Mouse (Mus musculus) urinary bladder, postnatal 14 days (tissue): Measurements from ENCODE around the gene Msx1.
"Not testable (repeated sequence)": the region's sequence is repeated elsewhere in the genome, so short reads cannot be mapped to it uniquely, and the experiment has no call there.

Source experiments
- DNase-seq: peaks from one replicate; pipeline ENCODE4 v3.0.0; 2021; ENCODE audit warnings: low spot score

Gene Msx1

DNA sequence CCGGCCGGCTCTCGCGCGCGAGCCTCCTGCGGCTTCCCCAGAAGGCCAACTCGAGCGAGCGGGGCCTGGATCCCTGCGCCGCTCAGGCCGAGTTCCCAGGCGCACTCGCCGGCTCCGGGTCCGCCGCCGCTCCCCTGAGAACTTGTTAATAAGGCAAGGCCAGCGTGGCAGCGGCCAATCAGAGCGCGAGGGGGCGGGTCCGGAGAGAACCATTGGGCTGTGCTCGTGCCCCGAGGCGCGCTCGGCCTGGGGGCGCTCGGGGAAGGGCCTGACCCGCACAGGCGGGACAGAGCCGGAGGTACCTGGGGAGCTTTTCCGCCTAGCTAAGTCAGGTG is at the start of gene Msx1:
Gene Msx1 (minus strand): TSS at position 123 of the 335 bp plus-strand sequence.
- DNase-seq = peak; percentile 85

GRCm38 (mm10) chr5:37865471-37865870 is 41.1 kb upstream of the Msx1 start:
- no peak for DNase-seq

- no peak for DNase-seq
Observed at GRCm38 (mm10) chr5:37864309-37864708, 39.9 kb upstream of the Msx1 start.

GRCm38 (mm10) chr5:37860846-37861245 is 36.5 kb upstream of the Msx1 start:
- no peak for DNase-seq

- DNase-seq = no peak
Observed at GRCm38 (mm10) chr5:37860151-37860721, 35.9 kb upstream of the Msx1 start.

- DNase-seq = no peak
Observed at GRCm38 (mm10) chr5:37857763-37858545, 33.6 kb upstream of the Msx1 start.

DNA sequence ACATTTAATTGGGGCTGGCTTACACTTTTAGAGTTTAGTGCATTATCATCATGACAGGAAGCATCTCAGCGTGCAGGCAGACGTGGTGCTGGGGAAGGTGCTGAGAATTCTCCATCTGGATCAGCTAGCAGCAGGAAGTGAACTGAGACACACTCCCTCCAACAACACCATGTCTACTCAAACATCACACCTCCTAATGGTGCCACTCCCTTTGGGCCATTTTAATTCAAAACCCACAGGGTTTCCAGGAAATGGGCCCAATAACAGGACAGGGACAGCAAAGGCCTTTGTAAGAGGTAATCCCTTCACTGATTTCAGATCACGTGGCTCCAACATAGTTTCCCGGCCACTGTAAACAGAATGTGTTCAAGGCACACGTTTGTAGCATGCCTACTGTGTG is 31.7 kb upstream of the Msx1 start:
- DNase-seq = no peak

DNA sequence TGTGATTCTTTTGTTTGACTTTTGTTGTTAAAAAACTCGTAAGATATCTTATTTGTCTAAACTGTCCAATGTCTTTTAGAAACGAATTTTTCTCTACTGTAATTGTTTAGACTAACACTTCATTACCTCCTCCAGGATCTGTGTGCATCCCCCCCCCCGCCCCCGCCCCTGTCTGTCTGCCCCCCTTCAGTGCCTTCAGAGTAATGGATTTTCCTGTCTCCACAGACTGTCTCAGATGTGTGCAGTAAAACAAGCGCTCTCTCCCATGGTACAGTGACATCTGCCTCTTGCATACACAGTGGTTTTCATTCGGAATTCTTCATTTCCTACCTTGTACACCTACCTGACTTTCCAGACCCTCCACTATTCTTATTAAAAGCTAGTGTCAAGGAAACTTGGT is 29.9 kb upstream of the Msx1 start:
- no peak for DNase-seq

DNA sequence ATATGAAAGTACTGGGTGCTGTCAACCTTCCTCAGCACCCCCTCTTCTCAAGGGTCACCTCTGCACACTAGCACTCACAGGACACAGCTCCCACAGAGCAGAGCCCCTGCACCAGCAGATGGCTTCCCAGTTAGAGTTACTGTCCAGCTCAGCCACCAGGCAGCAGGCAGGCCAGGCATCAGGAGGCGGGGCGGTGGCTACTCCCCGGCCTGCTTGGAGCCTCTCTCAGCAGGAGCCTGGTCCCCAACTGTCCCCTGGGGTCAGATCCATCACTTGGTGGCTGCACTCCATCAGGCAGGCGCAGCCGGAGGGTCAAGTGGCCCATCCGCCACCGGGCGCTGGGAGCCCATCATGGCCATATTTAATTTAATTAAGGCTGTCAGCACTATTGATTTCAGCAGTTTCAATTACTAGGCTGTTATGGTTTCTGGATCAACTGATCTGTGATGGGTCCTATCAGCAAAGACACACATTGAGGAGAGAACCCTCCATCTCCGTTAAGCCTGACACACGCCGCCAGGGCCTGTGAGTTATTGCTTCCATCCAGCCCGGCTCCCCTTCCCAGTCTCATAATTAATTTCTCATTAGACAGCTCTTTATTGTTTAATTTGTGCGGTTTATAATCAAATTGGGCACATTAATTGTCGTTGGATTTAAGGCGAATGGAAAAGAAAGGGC is 27.1 kb upstream of the Msx1 start:
- no peak for DNase-seq

- no peak for DNase-seq
Observed at GRCm38 (mm10) chr5:37848991-37849719, 24.8 kb upstream of the Msx1 start.

DNA sequence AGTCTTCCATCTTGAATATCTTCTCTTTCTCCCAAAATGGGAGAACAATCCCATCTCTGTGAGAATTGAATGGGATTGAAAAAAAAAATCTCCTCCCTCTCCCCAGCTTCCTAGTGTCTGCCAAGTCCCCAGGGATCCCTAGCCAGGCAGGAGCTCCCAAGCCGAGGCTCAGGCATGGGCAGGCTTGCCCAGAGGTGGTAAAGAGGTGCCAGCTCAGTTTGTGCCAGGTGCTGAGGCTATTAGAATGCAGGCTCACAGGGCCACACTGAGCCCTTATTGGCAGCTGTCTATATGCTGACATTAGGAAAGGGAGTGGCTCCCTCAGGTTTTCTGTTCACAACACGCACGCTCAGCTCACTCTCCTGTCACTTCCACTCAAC is 11.9 kb upstream of the Msx1 start:
- no peak for DNase-seq

- DNase-seq = no peak
Observed at GRCm38 (mm10) chr5:37835590-37836266, 11.3 kb upstream of the Msx1 start.

DNA sequence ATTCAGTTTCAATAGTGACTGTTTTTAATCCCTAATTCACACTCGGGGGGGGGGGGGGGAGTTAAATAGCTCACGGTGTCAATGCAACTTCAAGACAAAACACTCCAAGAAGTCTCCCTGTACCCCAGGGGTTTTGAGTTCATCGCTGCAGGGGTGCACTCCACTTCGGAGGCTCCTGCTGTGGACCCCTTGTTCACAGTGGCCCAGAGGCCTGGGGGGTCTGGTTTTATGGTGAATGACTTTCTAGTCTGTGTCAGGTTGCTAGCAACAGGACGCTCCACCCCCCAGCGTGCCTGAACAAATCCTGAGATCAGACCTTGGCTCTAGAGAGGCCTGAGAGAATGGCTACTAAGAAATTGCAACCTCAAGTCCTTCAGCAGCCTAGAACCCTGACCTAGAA is 8.4 kb upstream of the Msx1 start:
- DNase-seq = no peak

DNA sequence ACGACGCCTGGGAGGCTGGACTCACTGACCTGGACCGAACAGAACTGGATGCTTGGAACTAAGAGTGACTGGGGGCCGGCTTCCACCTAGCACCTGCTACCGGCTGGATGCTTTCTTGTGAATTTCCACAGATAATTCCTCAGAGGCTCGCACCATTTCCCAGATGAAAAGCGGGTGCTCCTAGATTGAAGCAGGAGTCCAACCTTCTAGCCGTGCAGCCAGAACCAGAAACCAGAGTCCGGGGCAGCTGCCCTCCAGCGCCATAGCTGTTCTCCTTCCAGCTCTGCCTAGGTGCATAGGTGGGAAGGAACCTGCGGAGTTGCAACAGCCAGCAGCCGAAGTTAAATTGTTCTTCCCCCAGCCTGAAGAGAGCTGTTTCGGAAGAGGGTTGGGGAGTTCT is 7.6 kb upstream of the Msx1 start:
- DNase-seq = no peak

DNA sequence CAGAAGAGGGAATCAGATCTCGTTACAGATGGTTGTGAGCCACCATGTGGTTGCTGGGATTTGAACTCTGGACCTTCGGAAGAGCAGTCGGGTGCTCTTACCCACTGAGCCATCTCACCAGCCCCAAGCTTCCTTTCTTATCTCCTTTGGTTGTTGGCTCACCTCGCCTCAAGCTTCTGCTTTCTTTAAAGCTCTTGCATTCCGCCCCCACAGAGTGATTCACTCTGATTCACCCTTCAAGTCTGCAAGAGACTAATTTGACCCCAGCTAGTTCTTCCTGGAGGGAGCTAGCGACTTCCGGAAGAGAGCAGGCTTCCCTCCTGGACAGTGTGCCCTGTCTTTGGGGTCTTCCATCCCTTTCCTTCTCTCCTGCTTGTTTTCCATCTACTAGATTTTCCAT is 6.1 kb upstream of the Msx1 start:
- not testable (repeated sequence) for DNase-seq

DNA sequence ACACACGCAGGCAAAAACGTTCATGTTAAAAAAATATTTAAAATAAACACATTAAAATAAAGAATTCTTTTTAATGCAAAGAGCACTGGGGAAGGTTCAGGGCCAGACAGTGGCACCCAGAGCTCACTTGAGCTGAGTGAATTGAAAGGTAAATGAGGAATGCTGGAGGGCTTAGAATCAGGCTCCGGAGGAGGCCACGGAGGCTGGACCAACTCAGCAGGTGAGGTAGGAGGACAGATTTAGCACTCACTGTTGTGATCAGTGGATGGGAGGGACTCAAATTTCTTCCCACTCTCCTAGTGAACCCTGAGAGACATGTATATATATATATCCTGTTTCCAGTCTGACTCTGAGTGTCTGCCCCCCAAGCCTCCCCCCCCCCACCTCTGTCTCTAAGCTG is 5.5 kb upstream of the Msx1 start:
- DNase-seq = no peak

DNA sequence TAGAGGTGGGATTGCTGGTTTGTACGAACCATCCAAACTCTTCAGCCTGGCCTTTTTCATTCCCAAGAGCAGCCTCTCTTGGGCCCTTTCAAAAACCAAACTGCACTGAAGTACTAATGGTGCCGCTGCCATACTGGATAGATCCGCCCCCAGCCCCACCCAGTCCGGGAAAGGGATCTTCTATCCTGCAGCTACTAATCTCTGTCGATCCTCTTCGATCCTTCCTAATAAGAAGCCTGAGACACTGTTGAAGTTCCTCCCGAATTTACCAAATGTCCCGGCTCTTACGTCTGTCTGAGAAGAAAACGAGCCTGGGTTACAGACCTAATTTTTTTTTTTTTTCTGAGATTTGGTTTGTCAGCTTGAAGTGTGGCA is 4.9 kb upstream of the Msx1 start:
- no peak for DNase-seq

DNA sequence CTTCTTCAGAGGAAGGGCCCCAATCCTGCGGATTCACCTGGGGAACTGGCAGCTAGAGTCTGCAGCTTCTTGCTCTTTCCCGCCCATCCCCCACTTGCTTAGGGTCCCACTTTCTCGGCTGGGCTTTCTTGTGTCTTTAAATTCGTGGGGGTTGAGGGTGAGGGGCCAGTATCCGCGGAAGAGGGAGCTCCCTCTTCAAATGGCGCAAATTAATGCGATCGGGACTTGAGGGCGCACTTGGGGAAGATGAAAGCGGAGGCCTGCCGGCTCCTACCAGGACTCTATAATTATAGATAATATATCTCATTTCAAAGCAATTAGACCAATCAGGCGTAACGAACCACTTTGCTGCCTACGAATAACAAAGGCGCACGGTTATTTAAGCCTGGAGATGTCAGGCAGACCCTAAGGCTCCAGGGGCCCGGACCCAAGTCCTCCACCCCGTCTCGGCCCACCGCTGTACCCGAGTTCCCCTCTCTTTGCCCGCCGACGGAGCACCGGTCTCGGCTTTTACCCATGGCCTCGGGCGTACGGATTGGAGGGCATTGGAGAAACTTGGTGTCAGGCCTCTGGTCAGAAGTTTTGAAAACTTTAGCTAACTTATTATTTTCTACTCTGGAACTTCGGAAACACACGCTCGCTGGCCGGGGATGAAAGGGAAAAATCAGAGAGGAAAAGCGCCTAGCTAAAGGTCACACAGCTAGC is 4.4 kb upstream of the Msx1 start:
- no peak for DNase-seq

- DNase-seq = no peak
Observed at GRCm38 (mm10) chr5:37828001-37828400, 3.6 kb upstream of the Msx1 start.

GRCm38 (mm10) chr5:37827626-37827950 is 3.2 kb upstream of the Msx1 start:
- DNase-seq = no peak

DNA sequence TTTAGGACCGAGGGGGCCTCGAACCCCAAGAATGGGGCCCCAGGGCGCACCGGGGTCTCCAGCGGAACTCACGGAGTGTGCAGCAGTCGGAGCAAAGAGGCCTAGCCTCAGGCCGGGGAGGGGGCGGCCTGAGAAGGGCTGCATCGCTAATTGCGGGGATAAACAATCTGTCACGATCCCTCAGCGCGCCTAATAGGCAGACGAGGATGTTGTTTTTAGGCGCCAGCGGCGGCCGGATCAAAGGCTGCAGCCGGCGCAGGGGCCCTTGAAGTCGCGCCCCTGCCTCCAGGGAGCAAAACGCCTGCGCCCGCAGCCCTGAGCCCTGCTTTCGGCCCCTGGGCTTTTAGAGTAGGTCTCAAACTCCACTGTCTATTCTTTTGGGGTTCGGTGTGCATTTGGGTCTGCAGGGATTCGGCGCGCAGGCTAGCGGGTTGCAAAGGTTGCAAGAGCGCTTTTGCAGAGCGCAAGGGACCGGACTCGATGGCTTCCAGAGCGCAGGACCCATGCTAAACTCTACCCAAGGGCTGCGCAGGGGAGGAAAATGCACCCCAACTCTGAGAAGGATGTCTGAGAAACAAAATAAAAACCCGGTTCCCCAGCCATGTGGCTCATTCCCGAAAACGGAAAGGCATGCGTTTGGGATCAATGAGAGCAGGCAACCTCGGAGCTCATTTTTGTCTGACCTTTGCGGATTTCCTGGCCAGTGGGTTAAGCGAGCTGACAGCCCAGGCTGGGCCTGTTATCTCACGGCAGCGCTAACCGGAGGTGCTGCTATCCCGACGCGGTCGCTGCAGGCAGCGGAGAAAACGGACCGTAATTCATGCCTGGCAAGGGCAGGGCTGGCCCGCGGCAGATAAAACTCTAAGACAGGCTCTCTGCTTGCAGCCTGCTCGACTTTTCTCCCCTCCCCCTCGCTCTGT is 2.6 kb upstream of the Msx1 start:
- no peak for DNase-seq
